Mouse (Mus musculus): ENCODE results near the gene Ccdc60.

DNA sequence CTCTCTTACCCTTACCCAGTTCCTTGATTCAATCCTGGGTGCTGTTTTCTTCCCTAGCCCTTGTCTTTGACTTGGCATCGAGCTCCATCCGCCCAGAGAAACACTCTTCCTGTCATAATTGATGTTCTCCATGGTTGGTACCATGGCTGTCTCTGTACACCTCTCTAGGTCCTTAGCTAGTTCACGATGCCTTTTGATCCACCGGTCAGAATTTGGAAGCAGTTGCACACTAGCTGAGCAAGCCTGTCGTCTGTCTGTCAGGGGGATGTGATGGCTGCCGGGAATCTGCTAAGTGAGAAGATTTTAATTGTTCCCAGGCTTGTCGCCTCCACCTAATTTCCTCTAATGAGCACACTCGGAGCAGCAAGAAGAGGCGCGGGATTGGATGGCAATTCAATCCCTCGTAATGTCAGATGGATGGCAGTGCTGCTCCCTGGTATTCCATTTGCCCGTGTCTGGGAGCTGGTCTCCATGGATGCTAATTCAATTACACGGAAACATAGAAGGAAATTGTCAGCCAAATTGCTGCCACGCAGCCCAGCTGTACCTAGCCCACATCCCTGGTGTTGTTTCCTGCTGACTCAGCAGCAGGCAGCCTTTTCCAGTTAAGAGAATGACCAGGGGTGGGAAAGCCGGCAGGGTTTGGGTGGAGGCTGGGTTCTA lies 33.7 kb upstream of the Ccdc60 start:
- TF ChIP-seq CTCF (IDR thresholded peaks at IDR 0.05; ENCODE audit: control insufficient read depth, insufficient read depth, insufficient read length) (no peak), MYOD1 (IDR thresholded peaks at IDR 0.05; ENCODE audit: control insufficient read depth, insufficient read length, low read depth) (no peak)

All from C2C12 (cell line).